Mouse (Mus musculus) CD8-positive naive resting alpha-beta T cell, adult 2 months (primary cell): ENCODE measurements at regions not wholly inside any gene's neighbourhood (a gene's known extent, or its start where the extent isn't known, plus 50 kb on each side); places are given as distances from the start of the nearest gene placed in this dataset.

Experiments used
- DNase-seq, 2 experiments: peaks; one replicate each; pipeline ENCODE4 v3.0.0; 2022; ENCODE audit warnings: low read depth in 2 of 2, low spot score in 2 of 2

DNA sequence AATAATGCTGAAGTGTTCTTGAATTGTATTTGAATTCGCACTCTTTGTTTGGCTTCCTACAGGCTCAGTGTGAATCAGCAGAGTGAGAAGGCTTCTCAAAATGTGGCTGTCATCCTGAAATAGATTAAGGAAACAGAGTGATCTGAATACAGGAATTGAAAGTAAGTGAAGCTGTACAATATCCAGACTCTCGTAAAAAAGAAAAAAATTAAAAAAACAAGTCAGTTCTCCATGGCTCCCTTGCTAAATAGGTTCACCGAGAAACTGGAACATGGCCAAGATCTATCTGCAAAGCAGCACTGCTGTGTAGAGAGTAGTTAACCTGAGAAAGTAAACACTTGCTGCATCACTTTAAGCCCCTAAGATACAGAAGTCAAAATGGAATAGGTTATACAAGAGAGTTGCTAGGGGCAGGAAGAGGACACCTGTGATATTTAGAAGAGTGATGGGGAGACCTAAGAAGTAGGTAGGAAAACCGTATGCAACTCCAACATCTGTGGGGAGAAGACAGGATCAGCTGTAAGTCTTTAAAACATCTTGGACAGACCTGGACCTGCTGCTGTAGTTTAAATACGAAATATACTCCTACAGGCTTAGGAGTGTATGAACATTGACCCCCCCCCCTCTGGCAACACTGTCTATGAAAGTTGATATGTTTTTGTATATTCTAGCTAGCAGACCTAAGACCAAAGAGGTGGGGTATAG lies 423.3 kb downstream of the Basp1 start:
- DNase-seq = no peak

DNA sequence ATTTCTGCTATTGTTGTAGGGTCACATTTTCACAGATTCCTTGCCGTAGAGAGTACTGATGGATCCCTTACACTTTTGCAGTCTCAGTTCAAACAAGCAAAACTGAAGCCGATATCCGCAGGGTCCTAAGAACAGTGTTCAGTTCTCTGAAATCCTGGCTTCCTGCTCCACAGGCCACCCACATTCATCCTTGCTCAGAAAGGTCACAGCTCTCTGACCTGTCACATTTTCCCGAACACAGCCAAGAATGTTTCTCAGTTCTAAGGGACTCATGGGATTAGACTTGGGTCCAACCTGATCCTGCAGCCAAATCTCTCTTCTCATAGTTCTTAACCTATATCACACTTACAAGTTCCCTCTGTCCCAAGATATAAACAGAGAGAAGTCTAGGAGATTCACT lies 432.7 kb downstream of the Basp1 start:
- no peak for DNase-seq

DNA sequence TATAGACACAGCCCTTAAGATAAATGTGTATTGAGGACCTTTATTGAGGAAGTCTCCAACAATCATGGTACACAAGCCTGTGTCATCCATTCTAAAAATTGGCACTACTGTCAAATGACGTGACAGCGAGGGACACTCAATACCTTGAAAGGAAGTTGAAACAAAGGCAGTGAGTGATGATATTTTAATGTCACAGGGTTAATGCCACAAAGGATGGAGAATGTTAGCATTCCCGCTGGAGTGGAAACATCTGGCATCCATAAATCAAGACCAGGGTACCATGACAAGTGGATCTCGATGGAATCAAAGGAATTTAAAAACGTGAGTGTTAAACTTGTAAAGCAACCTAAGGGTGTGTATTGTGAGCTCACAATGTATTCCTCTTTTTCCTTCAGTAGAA lies 441.5 kb downstream of the Basp1 start:
- DNase-seq = no peak

DNA sequence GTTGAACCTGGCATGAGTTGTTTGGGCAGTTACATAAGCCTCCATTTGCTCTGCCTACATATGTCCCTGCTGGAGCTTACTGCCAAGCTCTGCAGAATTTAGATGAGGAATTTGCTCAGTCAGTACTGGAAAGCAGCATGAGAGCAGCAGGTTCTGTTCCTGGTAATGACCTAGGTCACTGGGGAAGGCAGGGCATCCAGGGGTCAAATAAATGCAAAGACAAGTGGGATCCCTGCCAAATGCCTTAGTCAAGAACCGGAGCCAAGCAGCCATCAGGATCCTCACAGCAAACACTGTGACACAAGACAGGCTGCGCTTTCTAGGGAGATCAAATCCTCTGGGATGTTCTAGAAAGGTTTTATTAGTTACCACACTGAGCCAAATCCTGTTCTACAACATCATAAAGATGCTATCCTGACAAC lies 444.2 kb downstream of the Basp1 start:
- no peak for DNase-seq

DNA sequence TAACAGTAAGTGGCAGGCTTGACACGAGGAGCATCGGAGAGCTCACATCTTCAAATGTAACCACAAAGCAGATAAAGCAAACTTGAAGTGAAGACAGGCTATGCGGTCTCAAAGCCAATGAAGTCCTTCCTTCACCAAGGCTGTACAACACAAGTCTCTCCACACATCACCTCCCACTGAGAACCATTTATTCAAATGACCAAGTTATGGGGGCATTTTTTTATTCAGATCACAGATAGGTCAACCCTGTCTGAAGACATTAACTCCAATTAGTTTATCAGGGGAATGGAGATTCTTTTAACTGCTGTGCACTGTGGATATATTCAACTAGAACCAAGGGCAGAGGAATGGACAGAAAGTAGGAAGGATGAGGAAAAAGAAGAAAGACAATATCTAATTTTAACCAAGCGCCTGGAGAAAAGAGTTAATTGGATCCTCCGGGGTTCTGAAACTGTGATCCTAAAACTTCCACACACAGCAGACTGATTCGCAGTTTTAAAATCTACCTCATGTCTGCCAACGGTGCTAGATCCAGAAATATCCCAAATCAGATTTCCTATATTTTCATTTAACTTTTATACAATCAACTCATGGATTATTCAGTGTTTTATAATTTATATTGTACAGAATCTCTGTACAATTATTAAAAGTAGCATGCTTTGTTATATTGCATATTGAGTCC lies 444.8 kb downstream of the Basp1 start:
- no peak for DNase-seq

DNA sequence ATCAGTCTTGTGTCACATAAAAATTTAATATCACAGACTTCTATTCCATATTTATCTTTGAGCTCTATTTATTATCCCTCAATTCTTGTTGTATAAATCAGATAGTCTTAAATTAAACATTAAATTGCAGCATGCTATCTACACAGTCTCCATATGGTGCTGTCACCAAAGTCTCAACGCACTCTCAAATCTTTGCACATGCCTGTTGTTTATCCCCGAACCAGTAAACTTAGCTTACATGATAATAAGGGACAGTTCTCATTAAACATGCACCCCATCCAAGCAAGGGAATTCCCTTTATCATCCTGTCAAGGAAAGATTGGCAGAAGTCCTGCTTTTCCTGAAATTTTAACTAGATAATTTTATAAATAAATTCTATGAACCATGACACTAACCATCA lies 483.8 kb downstream of the Basp1 start:
- DNase-seq = no peak

DNA sequence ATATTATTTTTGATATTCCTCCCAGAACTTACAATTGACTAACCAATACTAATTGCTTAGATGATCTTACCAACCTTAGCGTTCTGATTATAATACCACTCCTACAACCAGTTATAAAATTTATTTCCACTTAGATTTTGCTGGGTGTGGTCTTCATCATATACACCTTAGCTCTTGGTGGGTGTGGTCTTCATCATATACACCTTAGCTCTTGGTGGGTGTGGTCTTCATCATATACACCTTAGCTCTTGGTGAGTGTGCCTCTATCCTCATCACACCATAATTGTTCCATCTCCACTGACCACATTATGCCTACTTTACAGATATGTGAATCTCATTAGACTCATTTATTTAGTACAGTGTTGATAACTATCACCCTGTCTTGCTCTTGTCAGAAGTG lies 501.7 kb downstream of the Basp1 start:
- no peak for DNase-seq

DNA sequence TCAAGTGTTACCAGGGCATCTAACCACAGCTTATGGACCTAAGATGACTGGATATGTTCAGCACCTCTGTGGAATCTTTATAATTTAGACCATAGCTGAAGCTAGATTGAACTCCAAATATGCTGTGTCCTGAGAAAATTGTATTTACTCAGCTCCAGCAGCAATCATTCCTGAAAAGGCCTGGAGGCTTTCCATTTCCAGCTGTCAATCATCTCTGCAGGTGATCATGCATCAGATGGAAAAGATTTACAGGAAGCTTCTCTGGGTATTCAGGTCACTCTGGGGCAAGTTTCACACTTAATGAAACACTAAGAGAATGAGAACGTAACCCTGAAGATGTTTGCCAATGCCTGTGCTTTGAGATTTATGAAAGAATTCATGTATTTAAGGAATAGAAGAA lies 502.1 kb downstream of the Basp1 start:
- DNase-seq = no peak

DNA sequence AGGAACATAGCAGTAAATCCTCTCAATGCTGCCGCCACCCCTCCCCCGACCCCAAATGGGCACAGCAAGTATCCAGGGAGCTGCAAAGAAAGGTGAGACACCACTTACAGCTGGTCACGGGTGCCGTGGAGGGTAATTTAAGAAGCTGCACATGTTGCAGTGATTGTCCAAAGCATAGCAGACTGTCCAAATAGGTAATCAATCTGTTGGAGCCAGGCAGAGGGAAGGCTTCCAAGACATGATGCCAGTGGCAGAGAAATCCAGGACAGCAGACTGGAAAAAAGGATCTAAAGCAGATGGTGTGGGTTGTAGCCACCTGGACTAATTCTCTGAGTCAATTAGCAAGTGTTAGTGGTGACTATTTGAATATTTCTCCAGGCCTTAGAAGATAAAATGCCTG lies 506.6 kb downstream of the Basp1 start:
- DNase-seq = no peak

DNA sequence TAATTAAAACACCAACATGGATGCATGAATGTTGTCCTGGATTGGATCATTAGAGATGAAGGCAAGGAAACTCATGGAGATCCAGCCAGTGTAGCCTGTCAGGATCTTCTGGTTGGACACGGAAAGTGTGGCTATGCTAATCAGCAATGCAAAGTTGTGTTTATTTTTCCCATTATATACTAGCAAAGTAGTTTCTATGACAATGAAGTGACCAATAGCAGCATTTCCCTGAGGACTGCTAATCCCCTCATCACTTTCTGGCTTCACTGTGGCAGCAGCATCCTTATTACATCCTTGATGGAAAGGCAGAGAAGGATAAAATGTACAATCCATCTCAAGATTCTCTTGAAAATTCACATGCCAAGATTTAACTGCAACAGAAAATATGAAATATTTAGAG lies 534.7 kb downstream of the Basp1 start:
- no peak for DNase-seq

DNA sequence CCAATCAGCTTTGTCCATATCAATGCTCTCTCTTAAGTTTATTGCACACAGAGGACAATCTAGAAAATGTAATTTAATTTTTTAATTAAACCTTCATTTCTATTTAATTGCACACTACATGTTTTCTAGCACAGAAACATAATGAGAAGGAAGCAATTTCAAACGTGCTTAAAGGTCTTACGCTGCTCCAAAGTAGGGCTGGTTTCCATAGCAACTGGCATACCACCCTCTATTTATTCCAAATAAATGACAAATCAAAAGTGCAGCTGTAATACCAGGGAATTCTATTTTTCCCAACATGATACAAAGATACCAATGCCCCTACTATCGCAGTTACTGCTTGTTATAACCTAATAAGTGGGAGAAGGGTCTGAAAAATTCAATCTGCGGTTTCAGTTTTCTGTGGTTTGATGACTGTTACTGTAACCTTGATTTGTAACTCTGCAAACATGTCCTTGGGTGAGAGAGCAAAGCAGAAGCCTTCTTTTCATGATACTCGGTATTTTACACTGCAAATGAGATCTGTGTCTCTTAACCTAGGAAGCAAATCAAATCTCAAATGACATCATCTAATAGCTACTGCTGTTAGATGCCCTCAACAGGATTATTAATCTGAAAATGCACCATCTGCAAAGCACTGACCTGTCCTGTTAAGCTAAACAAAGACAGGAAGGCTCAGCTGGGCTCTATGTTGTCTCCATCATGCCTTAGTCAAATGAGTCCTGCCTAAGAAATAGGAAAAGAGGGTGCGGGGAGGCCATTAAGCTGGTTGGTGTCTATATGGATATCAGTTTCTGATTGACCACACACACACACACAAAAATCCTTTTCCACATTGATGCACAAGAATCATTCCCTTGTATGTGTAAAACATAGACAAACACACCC lies 535.6 kb downstream of the Basp1 start:
- no peak for DNase-seq

DNA sequence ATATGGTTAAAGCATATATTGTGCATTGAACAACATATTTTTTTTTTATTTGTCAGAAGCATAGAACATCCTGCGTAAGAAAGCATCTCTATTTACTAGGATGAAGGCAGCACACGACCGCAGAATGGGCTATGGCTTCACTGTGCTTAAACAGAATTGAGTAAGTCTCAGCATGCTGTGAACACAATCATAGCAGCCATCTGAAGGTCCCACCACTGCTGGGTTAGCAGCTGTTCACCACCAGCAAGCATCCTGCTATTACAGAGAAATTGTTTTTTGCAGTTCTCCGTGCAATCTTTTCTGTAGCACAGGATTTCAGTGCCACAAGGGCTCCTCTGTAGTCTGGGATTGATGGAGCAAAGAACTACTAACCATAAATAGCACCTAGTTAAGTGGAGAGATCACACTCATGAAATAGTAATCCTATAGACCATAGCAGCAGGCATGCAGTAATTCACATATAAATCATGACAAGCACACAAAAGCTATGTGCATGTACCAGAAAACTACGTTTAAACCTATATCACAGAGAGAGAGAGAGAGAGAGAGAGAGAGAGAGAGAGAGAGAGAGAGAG lies 537.3 kb downstream of the Basp1 start:
- DNase-seq = no peak

DNA sequence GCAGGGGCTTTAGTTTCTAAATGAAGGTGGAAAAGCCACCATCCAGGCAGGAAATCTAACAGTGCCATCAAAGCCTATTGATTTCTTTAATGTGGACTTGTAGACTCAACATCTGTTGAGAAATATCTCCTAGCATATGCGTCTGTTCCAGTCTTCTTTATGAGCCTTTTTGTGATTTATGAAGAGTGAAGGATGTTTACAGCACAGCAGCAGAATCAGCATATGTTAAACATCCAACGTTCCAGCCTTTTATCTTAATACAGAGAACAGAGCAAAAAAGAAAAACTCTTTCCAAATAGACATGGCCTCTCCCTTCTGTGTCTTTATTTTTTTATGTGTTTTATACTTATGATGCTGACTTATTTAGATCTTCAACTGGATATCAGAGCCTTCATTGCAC lies 573.3 kb downstream of the Basp1 start:
- no peak for DNase-seq

DNA sequence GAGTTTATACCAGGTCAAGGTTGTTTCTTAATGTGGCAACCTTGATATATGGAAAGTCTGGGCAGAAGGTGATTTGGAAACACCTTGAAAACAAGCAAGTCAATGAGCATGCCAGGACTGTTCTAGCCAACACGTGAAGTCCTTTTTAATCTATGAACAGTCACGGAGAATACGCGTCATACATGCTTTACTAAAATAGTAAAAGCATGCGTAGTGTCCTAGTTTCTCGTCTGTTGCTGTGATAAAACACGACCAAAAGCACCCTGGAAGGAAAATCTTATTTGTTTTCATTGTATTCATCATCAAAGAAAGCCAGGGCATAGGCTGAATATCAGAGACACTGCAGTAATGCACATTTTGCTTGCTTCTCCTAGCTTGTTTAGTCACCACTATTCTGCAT lies 575.2 kb downstream of the Basp1 start:
- DNase-seq = no peak

DNA sequence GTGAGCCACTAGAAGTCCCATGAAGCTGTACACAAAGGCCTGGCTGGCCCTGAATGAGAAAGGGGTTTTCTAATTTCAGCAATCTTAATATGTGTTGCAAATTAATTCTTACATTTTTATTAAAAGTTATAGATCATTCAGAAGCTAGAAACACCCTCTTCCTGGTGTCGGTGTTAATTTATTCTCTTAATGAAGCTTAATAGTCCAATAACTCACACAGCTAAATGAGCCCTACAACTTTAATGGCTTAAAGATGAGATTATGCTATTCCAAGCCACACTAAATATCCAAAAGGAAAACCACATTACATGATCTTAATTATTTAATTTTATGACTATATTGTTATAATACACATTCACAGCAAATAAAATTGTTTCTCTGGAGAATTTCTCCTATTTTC lies 585.7 kb downstream of the Basp1 start:
- DNase-seq = no peak

DNA sequence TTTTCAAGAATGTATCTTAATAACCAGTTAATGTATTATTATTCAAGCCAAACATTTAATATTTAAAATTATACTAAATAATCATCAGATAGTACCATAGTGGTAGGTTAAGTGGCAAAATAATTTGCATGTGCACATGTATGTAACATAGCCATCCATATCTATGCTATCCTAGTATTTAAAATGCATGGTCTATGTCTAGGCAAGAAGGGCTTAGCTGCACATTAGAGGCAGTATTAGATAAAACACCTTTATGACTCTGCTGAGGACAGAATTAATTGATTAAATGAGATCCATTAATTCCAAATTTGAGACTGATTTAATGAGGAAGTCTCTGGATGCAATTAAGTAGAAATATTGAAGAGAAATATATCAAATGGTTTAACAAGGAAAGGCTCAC lies 586.3 kb downstream of the Basp1 start:
- no peak for DNase-seq

DNA sequence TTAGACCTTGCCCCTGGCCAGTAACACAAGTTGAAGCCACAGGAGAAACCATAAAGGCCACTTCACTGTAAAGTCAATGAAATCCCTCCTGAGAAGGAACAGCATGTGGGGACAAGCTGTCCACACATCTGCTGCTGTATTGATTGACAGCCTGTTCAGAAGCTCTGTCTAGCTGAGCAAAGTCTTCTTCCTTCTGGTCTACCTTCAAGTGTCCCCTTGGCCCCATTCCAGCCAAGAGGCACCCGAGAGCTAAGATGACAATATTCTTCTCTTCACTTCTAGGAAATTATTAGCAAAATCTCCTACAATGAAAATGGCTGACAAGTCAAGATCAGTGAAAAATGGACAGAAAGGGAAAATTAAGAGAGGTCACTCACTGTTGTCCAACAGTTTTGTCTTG lies 616.7 kb downstream of the Basp1 start:
- no peak for DNase-seq

DNA sequence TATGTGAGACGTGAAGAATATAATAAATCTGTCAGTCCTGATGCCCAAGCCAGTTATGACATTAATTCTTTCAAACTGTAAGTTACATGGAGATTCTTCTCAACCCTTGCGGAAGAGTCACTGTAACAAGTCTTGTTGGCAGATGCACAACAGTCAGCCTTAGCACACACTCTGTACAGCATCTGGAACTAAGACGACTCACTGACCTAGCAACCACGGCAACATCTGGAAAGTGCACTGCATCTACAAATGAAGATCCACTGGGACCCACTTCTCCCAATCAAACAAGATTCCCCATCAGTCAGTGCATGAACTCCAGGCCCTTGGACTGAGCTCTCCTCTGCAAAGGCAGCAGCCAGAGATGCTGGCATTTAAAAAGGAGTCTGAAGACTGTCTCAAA lies 620.2 kb downstream of the Basp1 start:
- no peak for DNase-seq

DNA sequence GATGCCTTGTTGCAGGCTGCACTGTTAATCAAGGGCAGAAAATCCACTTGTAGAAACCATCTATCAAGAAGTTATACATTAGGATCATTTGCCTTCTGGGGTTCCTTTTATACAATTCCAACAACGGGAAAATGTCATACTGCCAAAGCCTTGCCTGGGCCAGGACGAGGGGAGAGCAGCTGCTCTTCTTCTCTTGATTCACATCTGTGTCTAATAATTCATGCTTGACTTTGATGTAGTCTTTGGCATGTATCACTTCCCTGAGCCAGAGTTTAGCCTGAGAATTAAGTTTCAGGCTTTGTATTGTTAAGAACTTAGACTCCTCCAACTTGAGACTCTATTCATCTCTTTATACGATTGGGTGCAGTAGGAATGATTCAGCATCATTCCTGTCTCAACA lies 627.2 kb downstream of the Basp1 start:
- DNase-seq = no peak

DNA sequence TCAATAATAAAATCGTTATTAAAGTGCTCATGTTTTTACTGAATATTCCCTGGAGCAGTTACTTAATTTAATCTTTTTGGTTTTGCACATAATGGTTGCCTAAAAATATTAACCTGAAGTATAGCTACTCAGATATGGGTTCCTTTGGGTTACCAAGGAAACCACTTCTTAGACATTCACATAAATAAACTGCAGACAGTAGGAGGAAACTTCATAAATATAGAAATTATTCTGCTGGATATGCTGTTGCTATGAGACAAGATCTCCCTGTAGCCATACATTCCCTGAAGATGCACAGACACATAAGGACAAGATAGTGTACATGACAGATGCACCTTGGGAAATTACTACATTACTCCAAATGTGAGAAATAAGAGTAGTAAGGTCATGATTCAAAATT lies 635.3 kb downstream of the Basp1 start:
- no peak for DNase-seq

DNA sequence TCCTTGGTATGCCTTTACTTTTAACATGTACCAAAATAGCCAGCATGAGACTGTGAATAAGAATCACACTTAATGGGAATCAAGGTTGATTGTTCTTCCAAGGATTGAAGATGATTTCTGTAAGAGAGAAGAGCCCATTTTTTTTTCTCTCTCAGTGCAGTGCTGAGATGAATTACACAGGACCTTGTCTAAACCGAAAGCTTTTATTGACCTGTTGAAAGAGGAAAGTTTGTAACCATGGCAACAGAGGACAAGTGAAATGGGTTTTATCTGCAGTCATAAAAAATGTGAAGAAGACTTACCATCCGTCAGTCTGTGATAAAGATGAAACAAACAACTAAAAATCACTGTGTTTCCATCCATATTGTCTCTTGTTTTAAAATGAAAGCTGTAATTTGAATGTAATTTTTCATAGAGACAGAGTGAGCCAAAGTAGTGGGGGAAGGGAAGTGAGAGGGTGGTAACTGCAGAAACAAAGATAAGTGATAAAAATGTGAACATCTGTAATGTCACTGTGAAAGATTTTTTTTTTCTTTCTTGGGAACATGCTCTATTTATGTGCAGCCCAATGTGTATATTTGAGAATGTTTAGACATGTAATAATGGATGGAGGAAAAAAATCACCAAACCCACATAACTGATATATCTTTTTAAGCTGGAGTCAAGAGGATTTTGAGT lies 661.9 kb downstream of the Basp1 start:
- DNase-seq = no peak
